Mouse (Mus musculus) embryo, embryonic 10.5 days (tissue): ENCODE data around the gene Cdh12.
"Not testable (repeated sequence)": the region's sequence is repeated elsewhere in the genome, so short reads cannot be mapped to it uniquely, and the experiment has no call there.

Experiments used
- DNase-seq: peaks from one replicate; pipeline ENCODE4 v3.0.0-alpha.2; 2015; ENCODE audit warnings: low spot score

Gene Cdh12

DNA sequence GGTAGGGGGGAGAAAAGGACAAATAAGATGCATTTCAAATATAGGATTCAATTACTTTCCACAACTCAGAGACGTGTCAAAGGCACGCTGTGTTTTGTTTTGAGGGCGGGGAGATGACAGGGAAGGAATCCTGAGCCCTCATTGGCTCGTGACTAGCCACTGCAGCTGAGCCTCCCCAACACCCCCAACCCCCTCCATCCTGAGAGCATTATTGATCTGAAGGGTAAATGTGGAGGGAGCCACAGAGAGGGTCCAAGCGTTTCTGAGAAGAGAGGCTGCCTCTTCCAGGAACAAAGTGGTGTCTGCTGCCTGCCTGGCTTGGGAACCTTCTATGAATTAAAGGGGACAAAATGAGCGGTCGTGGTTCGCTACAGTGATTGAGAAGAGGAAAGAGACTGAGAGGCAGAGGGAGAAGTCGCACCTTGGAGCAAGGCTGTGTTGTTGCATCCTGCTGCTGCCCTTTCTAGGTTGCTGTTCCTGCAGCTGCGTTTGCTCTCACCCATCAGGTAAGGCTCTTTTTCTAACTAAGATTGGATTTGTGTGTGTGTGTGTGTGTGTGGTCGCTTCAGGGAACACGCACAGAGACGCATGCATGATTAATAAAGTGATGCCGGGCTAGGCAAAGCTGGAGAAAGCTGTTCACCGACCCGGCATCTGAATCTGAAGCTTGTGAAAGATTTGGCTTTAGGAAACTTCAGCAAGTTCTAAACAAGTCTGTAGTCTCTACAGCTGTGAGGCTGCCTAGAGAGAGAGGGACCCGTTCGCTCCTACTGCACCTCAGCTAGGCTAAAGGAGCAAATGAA is at the start of gene Cdh12:
Cdh12 (plus strand) TSS at position 405 of the 803 bp plus-strand sequence.
- peak; percentile 61 for DNase-seq

DNA sequence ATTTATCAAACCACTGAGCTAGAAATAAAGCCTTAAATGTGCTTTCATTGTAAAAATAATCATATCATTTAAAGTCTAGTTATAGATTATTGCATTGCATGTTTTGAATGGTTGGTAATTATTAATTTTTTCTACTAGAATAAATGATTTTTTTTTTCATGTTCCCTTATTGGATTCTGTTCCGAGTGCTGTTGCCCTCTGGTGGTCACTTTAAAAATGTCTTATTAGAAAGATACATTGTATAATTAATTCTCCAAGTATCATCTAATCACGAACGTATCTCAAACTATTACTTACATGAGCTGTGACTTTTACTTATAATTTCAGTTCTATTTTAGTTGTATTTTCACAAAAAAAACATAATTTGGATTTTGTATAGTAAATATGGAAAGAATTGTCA is 45.5 kb upstream of the Cdh12 start:
- DNase-seq, result peak; percentile 39

DNA sequence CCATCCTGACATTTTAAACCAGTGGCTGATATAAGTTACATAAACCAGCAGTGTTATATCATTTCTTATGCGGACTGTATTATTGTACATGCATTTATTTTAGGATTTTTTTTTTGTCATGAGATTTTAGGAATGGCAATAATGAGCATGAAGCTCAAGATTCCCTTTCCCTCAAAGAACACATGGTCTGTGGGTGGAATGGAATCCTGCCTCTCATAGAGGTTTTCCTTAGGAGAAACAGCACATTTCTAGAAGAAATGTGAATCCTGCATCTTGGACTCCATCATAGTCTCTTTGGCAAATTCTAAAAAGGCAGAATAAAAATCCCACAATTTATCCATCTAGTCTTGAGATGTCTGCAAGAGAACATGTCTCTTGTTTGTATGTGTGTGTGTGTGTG is 35.7 kb upstream of the Cdh12 start:
- DNase-seq, result no peak

DNA sequence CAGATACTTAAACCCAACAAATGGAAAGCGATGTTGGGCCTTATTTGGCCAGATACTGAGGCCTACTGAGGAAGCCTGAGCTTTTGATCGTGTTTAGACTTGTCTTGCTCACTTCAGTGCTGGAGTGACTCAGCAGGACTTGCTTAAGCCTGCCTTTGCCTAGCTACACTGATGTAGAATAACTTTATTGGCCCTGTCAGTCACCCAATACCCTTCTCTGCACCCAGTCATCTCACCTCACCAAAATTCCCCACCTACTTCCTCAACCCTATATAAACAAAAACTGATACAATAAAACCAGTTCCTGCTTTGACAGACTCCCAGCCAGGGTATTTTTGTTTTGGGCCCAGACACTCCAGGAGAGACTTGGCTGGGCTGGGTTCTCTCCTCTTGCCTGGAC is 12.7 kb upstream of the Cdh12 start:
- DNase-seq, result no peak

DNA sequence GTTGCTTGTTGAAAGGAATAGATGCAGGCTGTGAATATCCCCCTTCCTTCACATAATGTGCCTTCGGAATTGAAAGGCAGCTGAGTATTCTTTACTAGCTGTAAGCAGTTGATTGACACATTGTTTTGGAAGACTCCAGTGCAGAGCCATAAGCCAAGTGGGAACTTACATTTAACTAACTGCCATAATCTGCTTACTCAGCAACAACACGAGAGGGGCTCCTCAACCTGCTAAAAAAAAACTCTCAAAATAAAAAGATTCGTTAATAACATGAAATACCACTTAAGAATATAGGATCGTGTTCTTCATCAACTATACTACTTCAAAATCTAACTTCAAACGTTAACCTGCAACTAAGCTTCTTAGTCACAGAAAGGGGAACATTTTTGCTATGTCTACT is 1.5 kb downstream of the Cdh12 start:
- no peak for DNase-seq

DNA sequence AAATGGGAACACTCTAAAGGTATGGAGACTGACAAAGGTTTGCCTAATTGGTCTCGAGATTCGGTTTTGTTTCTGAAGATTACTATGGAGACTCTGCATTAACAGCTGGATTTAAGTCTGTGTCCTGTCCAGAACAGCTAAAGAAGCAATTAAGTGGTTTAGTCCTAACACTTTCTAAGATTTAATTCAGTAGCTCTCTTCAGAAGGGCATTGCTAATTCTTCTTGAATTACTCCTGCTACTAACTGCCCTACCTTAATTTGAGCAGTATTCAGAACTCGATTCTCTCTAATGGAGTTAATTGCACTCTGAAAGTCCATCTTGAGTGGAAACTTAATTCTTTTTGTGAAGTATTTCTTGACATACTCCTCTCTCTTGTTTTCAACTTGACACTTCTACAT is 9.4 kb downstream of the Cdh12 start:
- no peak for DNase-seq

DNA sequence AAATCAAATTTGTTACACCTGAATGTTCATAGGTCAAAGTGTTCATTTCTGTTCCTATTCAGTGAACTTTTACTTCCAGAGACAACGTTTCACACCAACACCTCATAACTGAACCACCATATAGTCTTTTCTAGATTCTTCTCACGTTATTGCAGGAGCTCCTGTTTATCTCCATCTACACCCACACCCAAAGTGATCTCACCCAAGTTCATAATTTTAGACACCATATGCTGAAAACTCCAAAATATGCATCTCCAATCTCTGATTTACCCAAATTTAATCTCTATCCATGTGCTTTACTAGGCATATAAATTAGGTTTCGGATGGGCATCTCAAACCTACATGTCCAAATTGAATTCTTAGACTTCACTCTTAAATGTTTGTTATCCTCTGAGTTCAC is 13.4 kb downstream of the Cdh12 start:
- DNase-seq, result no peak

DNA sequence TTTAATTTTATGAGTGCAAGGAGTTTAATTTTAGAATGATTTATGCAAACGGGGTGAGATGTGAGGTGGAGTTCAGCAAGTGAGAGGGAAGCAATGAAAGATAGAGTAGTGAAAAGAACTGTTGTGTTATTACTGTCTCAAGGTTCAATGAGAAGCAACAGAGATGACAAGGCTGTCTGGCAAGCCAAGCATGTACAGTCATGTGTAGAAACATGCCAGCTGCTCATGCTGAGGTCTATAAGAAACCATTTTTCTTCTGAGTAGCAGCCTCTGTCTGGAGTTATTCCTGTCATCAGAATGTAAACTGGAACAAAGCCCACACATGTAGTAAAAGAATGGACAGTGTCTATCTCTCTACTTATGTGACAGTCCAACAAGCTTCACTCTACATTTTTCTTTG is 14.5 kb downstream of the Cdh12 start:
- DNase-seq, result no peak

DNA sequence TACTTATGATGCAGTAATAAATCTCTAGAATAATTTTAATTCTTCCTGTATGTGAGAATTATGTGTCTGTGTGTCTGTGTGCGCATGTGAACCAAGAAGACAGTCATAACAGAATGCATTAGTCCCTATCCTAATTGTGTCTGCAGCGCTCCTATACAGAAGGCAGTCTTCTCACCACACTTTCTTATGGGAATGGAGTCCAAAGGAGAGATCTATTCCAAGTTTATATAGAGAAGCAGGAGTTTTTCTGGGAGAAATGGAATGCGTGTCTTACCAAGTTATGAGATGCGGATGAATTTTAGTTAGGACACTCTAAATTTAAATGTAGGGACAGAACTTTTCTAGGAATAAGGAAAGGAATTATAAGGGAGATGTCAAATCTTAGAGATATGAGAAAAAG is 101.9 kb downstream of the Cdh12 start:
- no peak for DNase-seq

DNA sequence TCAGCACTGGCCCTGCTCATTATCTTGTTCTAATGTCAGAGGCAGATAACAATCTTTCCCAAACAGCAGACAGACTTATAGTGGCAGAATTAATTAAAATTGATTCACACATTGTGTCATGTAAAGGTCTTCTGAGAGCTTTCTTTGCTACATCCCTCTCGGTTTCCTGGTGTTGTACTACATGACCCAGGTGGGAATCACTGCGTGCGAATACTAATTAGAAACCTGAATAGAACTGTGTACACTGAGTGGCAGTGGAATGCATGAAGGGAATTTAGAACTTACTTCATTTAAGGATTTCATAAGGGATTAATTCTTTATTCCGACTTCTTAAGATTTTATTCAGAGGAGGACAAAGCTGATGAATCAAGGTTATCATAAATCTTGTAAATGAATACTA is 121.9 kb downstream of the Cdh12 start:
- DNase-seq, result no peak

DNA sequence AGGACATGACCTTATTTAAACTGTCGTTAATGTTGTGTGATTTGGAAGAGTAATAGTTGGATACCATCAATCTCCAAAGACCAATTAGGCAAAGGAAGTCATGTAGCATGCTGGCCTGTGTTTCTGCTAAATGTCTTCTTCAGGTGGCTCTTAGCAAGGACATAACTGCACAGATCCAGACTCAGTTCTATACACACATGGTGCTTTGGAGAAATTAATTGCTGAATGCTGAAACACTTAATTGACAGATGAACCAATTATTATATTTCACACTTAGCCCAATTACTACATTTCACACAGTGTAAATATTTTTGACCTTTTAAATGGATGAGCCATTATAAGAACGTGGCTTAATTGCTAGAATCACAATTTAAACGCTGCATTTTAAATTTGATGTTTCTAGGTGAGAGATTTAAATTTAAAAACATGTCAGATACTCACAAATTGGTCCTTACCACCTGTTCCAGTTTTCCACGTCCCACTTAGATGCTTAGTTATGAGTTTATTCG is 133.6 kb downstream of the Cdh12 start:
- no peak for DNase-seq

DNA sequence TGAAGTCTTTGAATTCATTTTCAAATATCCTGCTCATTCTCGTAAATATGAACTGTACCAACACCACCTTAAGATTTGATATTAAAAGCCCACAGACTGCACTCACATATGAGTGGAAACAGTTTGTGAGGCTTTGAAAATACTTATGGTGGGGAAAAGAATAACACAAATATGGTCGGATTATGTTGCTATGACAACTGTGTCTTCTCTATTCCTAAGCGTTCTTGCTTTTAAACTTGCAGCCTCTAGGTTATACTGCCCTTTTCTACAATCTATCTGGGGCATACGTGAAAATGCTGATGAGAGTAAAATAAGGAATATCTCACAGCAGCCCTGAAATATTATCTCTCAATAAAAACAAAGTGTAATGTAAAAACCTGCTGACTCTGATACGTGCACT is 142.5 kb downstream of the Cdh12 start:
- DNase-seq, result no peak

DNA sequence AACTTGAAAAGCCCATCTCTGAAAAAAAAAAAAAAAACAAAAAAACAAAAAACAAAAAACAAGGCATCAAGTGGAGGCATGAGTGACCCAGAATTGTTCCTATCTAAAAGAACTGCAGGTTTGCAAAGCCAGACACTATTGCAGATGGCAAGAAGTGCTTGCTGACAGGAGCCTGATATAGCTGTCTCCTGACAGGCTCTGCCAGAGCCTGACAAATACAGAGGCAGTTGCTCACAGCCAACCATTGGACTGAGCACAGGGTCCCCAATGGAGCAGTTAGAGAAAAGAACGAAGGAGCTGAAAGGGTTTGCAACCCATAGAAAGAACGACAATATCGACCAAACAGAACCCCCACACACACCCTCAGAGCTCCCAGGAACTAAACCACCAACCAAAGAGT is 156.7 kb downstream of the Cdh12 start:
- DNase-seq, result not testable (repeated sequence)

DNA sequence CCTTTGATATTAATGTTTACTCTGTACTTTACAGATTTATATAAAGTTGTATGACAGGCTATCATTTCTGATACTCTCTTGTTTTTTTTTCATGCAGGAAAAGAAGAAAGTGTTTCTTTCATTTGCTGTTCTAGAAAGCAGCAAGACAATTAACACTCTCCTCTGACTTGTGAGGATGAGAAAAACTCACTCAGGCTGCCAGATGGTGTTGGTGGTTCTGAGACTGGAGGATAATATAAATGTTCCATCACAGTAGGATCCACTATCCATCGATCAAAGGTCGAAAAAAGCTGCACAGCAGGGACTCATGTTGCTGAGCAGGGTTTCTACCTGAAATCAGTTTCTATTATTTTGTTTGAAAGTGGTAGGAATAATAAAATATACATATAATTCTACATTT is 185.5 kb downstream of the Cdh12 start:
- DNase-seq, result no peak

DNA sequence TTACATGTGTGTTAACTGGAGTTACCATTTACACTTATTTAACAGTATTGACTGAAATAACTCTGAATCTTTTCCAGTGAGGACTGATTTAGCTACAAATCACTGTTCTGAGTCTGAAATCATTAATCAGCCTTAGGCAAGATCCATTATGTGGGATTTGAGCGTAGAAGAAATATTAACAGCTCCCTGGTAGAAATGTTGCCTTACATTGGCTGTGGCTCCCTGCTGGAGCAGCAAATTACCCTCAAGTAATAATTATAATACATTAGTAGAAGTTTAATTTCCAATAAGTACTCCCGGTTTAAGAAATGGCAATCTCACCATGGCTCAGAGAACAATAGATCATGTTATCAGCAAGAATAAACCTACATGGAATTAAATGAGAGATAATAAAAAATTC is 190.1 kb downstream of the Cdh12 start:
- no peak for DNase-seq

DNA sequence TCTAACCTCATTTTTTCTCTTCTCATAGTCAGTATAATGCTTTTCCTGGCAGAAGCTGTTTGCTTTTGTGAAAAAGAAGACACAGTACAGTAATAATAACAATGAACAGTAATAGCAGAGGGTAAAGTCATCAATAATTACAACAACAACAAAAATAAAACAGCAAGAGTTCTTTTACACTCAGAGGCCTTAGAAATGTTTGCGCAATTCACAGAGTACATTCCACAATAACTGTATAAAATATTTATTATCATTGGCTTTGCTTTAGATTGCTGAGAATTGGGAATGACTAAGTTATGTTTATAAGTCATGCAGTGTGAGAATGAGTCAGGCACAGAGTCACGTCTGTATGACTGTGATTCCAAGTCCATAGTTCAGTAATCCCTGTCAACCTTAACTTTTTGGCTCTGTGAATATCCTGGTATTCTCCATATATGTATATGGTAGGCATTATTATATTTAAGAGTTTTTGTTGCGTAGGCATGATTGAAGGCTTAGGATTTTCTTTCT is 193.9 kb downstream of the Cdh12 start:
- no peak for DNase-seq

DNA sequence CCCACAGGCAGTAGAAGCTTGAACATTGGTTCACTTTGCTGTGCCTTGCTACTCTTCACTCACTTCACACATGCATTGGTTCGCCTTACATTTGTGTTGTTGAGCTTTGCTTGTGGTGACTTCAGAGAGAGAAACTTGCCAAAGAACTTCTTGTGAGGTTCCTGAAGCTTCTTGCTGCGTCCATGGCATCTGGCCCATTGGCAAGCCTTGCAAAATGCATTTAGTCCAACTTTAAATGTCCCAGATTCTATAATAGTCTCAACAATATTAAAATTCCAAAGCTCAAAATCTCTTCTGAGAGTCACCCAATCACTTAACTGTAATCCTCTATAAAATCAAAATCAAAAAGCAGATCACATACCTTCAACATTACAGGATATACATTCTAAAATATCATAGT is 211.2 kb downstream of the Cdh12 start:
- no peak for DNase-seq

DNA sequence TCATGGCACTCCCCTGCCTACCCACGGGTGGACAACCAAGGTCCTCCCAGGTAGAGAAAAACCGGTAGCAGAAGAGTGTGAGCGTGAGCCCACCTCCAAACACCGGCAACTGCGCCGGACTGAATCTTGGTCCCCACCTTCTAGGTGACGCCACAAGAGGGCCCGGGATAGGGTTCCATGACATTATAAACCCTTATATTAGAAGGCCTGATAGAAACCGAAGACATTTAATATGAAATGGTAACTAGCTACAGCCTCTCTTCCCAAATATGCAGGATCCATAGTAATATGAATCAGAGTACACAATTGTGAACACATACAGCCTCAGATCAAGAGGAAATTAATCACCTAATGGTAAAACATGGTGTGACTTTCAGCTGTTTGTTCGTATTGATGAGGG is 217.6 kb downstream of the Cdh12 start, which contains the start of gene Acot10:
Acot10 (minus strand) TSS at position 101 of the 400 bp plus-strand sequence.
- DNase-seq, result no peak

DNA sequence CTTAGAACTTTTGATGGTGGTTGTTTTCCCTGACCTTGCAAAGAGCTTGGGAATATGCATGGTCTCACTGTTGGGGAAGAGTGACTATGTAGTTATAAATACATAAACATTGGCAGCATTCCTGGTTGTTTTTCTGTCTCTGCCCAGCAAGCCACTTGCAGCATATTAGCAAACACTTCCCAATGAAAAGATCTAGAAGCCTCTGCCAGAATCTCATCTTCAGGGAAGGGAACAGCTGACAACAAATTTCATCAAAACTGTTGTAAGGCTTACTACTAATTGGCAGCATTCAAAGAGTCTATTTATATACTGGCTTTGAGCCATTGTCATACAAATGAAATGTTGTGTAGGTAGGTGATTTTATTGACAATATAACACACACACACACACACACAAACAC is 218.3 kb downstream of the Cdh12 start:
- DNase-seq, result no peak

DNA sequence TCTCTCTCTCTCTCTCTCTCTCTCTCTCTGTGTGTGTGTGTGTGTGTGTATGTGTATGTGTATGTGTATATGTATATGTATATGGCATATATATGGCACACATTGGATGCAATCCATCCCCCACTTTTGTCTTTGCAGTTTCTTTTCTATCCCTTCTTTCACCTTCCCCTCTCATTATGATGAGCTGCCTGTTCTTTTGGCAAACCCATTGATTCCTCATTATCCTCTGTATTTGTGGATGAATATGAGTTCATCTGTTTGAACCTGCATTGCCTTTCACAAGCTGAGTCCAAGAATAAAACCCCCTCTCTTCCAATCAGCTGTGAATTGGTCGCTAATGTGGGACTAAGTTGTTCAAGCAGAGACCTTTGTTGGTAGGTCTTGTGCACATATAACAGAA is 218.9 kb downstream of the Cdh12 start:
- no peak for DNase-seq

DNA sequence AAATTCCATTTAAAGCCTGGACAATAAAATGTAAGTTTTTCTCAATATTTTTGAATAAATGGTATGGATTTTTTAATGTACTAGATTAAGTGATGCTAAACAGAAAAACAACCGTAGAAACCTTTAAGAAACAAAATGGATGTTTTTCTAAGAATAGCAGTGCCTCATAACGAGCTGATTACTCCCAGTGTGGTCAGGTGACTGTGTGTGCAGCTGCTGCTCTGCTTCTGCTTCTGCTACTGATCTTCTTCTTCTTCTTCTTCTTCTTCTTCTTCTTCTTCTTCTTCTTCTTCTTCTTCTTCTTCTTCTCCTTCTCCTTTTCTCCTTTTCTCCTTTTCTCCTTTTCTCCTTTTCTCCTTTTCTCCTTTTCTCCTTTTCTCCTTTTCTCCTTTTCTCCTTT is 220.4 kb downstream of the Cdh12 start:
- DNase-seq, result not testable (repeated sequence)

DNA sequence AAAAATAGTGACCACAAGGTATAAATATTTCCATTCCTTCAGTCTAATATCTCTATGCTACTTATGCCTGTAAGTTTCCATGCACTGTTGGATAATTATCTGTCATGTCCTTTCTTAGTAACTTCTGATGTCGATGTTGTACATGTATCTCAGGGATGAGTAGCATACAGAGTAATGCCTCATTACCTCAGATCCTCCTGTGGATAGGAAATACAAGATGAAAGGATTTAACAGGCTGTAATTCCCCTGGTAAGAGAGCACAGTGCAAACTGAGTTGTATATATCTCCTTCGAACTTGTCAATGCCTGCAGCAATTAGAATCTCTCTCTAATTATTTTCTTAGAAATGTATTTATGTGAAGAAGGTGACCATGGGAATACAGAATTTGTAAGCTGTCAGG is 233.7 kb downstream of the Cdh12 start:
- no peak for DNase-seq

DNA sequence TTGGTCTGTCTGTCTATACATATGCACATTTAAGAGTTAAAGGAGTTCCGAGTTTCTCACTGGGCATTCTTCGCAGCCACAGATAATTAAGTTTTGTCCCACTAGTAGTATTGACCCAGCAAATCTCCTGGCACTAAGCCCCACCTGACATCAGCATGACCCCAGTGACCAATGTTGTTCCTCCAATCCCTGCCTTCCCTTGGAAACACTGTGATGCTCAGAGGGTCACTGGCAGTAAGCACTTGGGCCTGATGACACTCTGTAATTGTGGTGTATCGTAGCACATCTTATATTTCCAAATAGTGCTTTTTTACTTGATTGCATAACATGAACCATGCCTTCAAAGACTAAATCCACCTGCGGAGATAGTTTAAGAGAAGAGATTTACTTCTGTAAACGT is 235.1 kb downstream of the Cdh12 start:
- no peak for DNase-seq

DNA sequence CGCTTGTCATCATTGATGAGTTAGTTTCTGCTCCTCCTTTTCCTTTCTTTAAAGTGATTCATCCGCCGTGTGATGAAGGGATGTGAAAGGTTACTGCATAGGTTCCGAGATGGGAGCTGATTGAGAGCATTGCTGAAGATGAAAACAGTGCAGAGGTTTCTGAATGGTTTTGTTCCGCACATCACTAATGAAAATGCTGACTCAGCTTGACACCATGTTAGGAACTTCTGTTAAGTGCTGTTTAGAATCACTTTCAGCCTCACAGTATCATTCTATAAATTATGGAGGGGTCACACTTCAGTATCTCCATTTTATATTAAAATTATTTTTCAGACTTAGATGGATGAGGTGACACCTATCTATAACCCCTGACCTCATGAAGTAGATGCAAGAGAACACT is 247.2 kb downstream of the Cdh12 start:
- no peak for DNase-seq
